Mouse (Mus musculus) adrenal gland, postnatal 10 days (tissue): Measurements from ENCODE around the gene Relb. TPM values are rescaled to one million over a fixed set of nuclear protein-coding genes. Genes with fewer than 3 reads are reported as not detected.

Source experiments
- total RNA-seq, 2 experiments: library from RNA; stranded (reverse); gene quantifications; 2 replicates each; pipeline ENCODE4 v1.2.3; 2021

Relb gene
- total RNA-seq, 2 experiments from 2014 or later, result 18.8 to 21.6 TPM

Other genes with a start within 250 kb of the Relb start
- 10 to 100 TPM; 18.8 to 29.0 TPM for gene Ercc2, start 247.4 kb downstream of the Relb start, total RNA-seq
- gene Klc3, start 225.3 kb downstream of the Relb start, total RNA-seq, result 1 to 10 TPM; 1.4 to 1.7 TPM
- gene Ckm, start 224.7 kb downstream of the Relb start, total RNA-seq, result 100 to 1,000 TPM; 346 to 973 TPM
- gene Mark4, start 170.6 kb downstream of the Relb start, total RNA-seq, result 10 to 100 TPM; 35.0 to 37.1 TPM
- 10 to 100 TPM; 17.4 to 17.9 TPM for gene Exoc3l2, start 166.1 kb downstream of the Relb start, total RNA-seq
- gene Bloc1s3, start 121.1 kb downstream of the Relb start, total RNA-seq, result 1 to 10 TPM; 5.2 to 5.4 TPM
- 10 to 100 TPM; 76.6 to 80.9 TPM for gene Trappc6a, start 121.0 kb downstream of the Relb start, total RNA-seq
- under 1 TPM; 0.18 to 0.21 TPM for gene Nkpd1, start 111.6 kb downstream of the Relb start, total RNA-seq
- 10 to 100 TPM; 59.2 to 60.8 TPM for gene Ppp1r37, start 66.4 kb downstream of the Relb start, total RNA-seq
- gene Zfp296, start 52.2 kb downstream of the Relb start, total RNA-seq, result under 1 TPM; 0.55 to 0.60 TPM
- 10 to 100 TPM; 54.7 to 56.2 TPM for gene Gemin7, start 51.8 kb downstream of the Relb start, total RNA-seq
- gene Clasrp, start 25.0 kb downstream of the Relb start, total RNA-seq, result 10 to 100 TPM; 29.6 to 58.3 TPM
- 100 to 1,000 TPM; 108 to 117 TPM for gene Clptm1, start 35.6 kb upstream of the Relb start, total RNA-seq
- 100 to 1,000 TPM in 1 of 2 experiments, 10 to 100 TPM in 1; 52.0 to 144 TPM for gene Apoc2, start 48.5 kb upstream of the Relb start, total RNA-seq
- 1 to 10 TPM; 1.3 to 1.5 TPM for gene Gm44805, start 52.0 kb upstream of the Relb start, total RNA-seq
- 100 to 1,000 TPM; 211 to 416 TPM for gene Apoc4, start 52.0 kb upstream of the Relb start, total RNA-seq
- gene Apoc1, start 63.2 kb upstream of the Relb start, total RNA-seq, result 1,000 to 10,000 TPM in 1 of 2 experiments, 100 to 1,000 TPM in 1; 910 to 1,570 TPM
- 1,000 to 10,000 TPM; 1,872 to 4,173 TPM for gene Apoe, start 69.8 kb upstream of the Relb start, total RNA-seq
- gene Tomm40, start 86.0 kb upstream of the Relb start, total RNA-seq, result 100 to 1,000 TPM; 157 to 171 TPM
- gene Nectin2, start 121.0 kb upstream of the Relb start, total RNA-seq, result 100 to 1,000 TPM in 1 of 2 experiments, 10 to 100 TPM in 1; 86.7 to 106 TPM
- gene Bcam, start 141.6 kb upstream of the Relb start, total RNA-seq, result 10 to 100 TPM; 62.4 to 75.1 TPM
- gene Cblc, start 167.4 kb upstream of the Relb start, total RNA-seq, result 1 to 10 TPM; 1.8 to 3.2 TPM
- gene Bcl3, start 193.3 kb upstream of the Relb start, total RNA-seq, result 10 to 100 TPM; 15.4 to 16.6 TPM
- not detected for gene Gm19345, start 222.6 kb upstream of the Relb start, total RNA-seq
- gene Ceacam16, start 231.9 kb upstream of the Relb start, total RNA-seq, result under 1 TPM in 1 of 2 experiments, not detected in 1; 0.18 TPM